Mouse (Mus musculus) embryonic facial prominence, embryonic 15.5 days (tissue): ENCODE data around the gene Bbs4. TPM values are rescaled to one million over a fixed set of nuclear protein-coding genes. Genes with fewer than 3 reads are reported as not detected.

Source experiments
- ATAC-seq: fragments of 200-750 bp; cut with Nextera tagmentation; 2 replicates; pipeline ENCODE4 v1.8.0; 2017; ENCODE audit warnings: low read depth, moderate TSS enrichment; ENCODE audit not compliant: insufficient number of reproducible peaks, low FRiP score, low TSS enrichment
- H3K27ac ChIP-seq: fragments of 300-500 bp; sonication (generic); replicated peaks from 2 replicates; pipeline ENCODE4 v1.5.1; 2015; ENCODE audit warnings: mild to moderate bottlenecking, inconsistent platforms
- H3K27me3 ChIP-seq: fragments of 300-500 bp; sonication (generic); 2 replicates; pipeline ENCODE4 v1.6.1; 2015; ENCODE audit warnings: inconsistent platforms
- H3K36me3 ChIP-seq: fragments of 300-500 bp; sonication (generic); 2 replicates; pipeline ENCODE4 v1.6.1; 2015; ENCODE audit warnings: mild to moderate bottlenecking, inconsistent platforms
- H3K4me1 ChIP-seq: fragments of 300-500 bp; sonication (generic); 2 replicates; pipeline ENCODE4 v1.6.1; 2015; ENCODE audit warnings: inconsistent platforms
- H3K4me2 ChIP-seq: fragments of 300-500 bp; sonication (generic); replicated peaks from 2 replicates; pipeline ENCODE4 v1.6.1; 2015; ENCODE audit warnings: mild to moderate bottlenecking, inconsistent platforms
- H3K4me3 ChIP-seq: fragments of 300-500 bp; sonication (generic); replicated peaks from 2 replicates; pipeline ENCODE4 v1.5.1; 2015; ENCODE audit warnings: mild to moderate bottlenecking, inconsistent platforms
- H3K9ac ChIP-seq: fragments of 300-500 bp; sonication (generic); 2 replicates; pipeline ENCODE4 v1.6.1; 2015; ENCODE audit warnings: inconsistent platforms
- H3K9me3 ChIP-seq: fragments of 300-500 bp; sonication (generic); replicated peaks from 2 replicates; pipeline ENCODE4 v1.6.1; 2016; ENCODE audit warnings: inconsistent platforms
- WGBS: fragments of 180-500 bp; shearing (Covaris S2); methylation state at CpG from one replicate; pipeline ENCODE4 v1.1.7; 2015; 5-methylcytosine and 5-hydroxymethylcytosine counted together
- polyA plus RNA-seq: library from polyadenylated mRNA; unstranded; fragments of >200 nt; fragmentation: Nextera tagmentation; extraction: Ambion mirVana; gene quantifications from 2 replicates; pipeline ENCODE4 v1.2.1, GENCODE M21; 2015

The Bbs4 gene
- polyA plus RNA-seq, 1 experiment from 2014 or later, result 18.8 TPM

GRCm38 (mm10) chr9:59291688-59292492, 61.4 kb downstream of the Bbs4 start:
- H3K4me3 ChIP-seq, result peak overlapping the region; percentile 97
- H3K36me3 ChIP-seq, result no peaks in the 10 kb centered on the region
- H3K27ac ChIP-seq, result peak overlapping the region; percentile 89
- peak overlapping the region; percentile 75 for H3K9ac ChIP-seq
- under 1% methylated on average over 50 of the region's 50 CpGs for WGBS
- peak overlapping the region; percentile 56 for H3K4me2 ChIP-seq
- H3K27me3 ChIP-seq, result no peaks in the 10 kb centered on the region
- peaks cover 32% of the 10 kb centered on the region for H3K4me1 ChIP-seq
- peak; percentile 70 for ATAC-seq
- H3K9me3 ChIP-seq, result no peaks in the 10 kb centered on the region

- H3K27ac ChIP-seq, result peak within 1 kb of the TSS; percentile 89
Measured at GRCm38 (mm10) chr9:59290957-59291687, 62.2 kb downstream of the Bbs4 start, which contains the start of gene Adpgk. Gene Adpgk (plus strand): TSS chr9:59291558.

GRCm38 (mm10) chr9:59289529-59290115, 63.7 kb downstream of the Bbs4 start:
- Histone ChIP-seq H3K9me3 (no peaks in the 10 kb centered on the region), H3K27me3 (no peaks in the 10 kb centered on the region), H3K4me3 (no peak overlapping the region), H3K27ac (peak overlapping the region; percentile 41; the same call in 1 of the 2 replicates), H3K4me2 (no peak overlapping the region), H3K4me1 (peaks cover 32% of the 10 kb centered on the region), H3K9ac (no peak overlapping the region), H3K36me3 (no peaks in the 10 kb centered on the region)
- ATAC-seq, result no peak
- WGBS, result 42% methylated on average over 6 of the region's 6 CpGs

More at GRCm38 (mm10) chr9:59290957-59291687, 62.2 kb downstream of the Bbs4 start, which contains the start of gene Adpgk:
- Histone ChIP-seq H3K9ac (peak within 1 kb of the TSS; percentile 75), H3K9me3 (no peaks in the 10 kb centered on the region), H3K36me3 (no peaks in the 10 kb centered on the region), H3K4me1 (peaks cover 32% of the 10 kb centered on the region), H3K27me3 (no peaks in the 10 kb centered on the region), H3K4me3 (peak within 1 kb of the TSS; percentile 97), H3K4me2 (peak within 1 kb of the TSS; percentile 56)
- peak; percentile 99 for ATAC-seq
- 1% methylated on average over 58 of the region's 58 CpGs for WGBS

GRCm38 (mm10) chr9:59288685-59289410, 64.5 kb downstream of the Bbs4 start:
- no peak for ATAC-seq
- H3K4me1 ChIP-seq, result peaks cover 32% of the 10 kb centered on the region
- H3K27ac ChIP-seq, result peak overlapping the region; percentile 41
- H3K9ac ChIP-seq, result no peak overlapping the region
- no peak overlapping the region for H3K4me2 ChIP-seq
- H3K27me3 ChIP-seq, result no peaks in the 10 kb centered on the region
- no peaks in the 10 kb centered on the region for H3K36me3 ChIP-seq
- no peak overlapping the region for H3K4me3 ChIP-seq
- WGBS, result 36% methylated on average over 3 of the region's 3 CpGs
- no peaks in the 10 kb centered on the region for H3K9me3 ChIP-seq

- Histone ChIP-seq H3K36me3 (no peaks in the 10 kb centered on the region), H3K4me2 (no peak overlapping the region), H3K9me3 (no peaks in the 10 kb centered on the region), H3K27ac (peak overlapping the region; percentile 41; the same call in 1 of the 2 replicates), H3K4me3 (no peak overlapping the region), H3K27me3 (no peaks in the 10 kb centered on the region), H3K4me1 (peaks cover 32% of the 10 kb centered on the region), H3K9ac (no peak overlapping the region)
- 54% methylated on average over 5 of the region's 5 CpGs for WGBS
- ATAC-seq, result no peak
Measured at GRCm38 (mm10) chr9:59288058-59288457, 65.2 kb downstream of the Bbs4 start.

GRCm38 (mm10) chr9:59285614-59286013, 67.7 kb downstream of the Bbs4 start:
- H3K27ac ChIP-seq, result no peak overlapping the region

GRCm38 (mm10) chr9:59282683-59282986, 70.7 kb downstream of the Bbs4 start:
- H3K27me3 ChIP-seq, result no peaks in the 10 kb centered on the region
- ATAC-seq, result no peak
- H3K9ac ChIP-seq, result no peak overlapping the region
- H3K36me3 ChIP-seq, result no peaks in the 10 kb centered on the region
- H3K9me3 ChIP-seq, result no peaks in the 10 kb centered on the region
- H3K27ac ChIP-seq, result no peak overlapping the region
- peaks cover 8% of the 10 kb centered on the region for H3K4me1 ChIP-seq
- 50% methylated on average over 7 of the region's 7 CpGs for WGBS
- no peak overlapping the region for H3K4me3 ChIP-seq
- peak overlapping the region; percentile 35; the same call in 1 of the 2 replicates for H3K4me2 ChIP-seq

More at GRCm38 (mm10) chr9:59285614-59286013, 67.7 kb downstream of the Bbs4 start:
- no peaks in the 10 kb centered on the region for H3K27me3 ChIP-seq
- ATAC-seq, result no peak
- H3K4me3 ChIP-seq, result no peak overlapping the region
- H3K4me2 ChIP-seq, result no peak overlapping the region
- H3K36me3 ChIP-seq, result no peaks in the 10 kb centered on the region
- H3K4me1 ChIP-seq, result peaks cover 37% of the 10 kb centered on the region
- no peak overlapping the region for H3K9ac ChIP-seq
- H3K9me3 ChIP-seq, result no peaks in the 10 kb centered on the region
- 76% methylated on average over 6 of the region's 6 CpGs for WGBS

GRCm38 (mm10) chr9:59281871-59282682, 71.2 kb downstream of the Bbs4 start:
- no peak overlapping the region for H3K4me3 ChIP-seq
- no peak for ATAC-seq
- 36% methylated on average over 27 of the region's 27 CpGs for WGBS

GRCm38 (mm10) chr9:59280888-59281287, 72.4 kb downstream of the Bbs4 start:
- Histone ChIP-seq H3K4me2 (no peak overlapping the region), H3K4me1 (peaks cover 8% of the 10 kb centered on the region), H3K9ac (no peak overlapping the region), H3K27me3 (no peaks in the 10 kb centered on the region), H3K4me3 (no peak overlapping the region), H3K27ac (no peak overlapping the region), H3K36me3 (no peaks in the 10 kb centered on the region), H3K9me3 (no peaks in the 10 kb centered on the region)
- 85% methylated on average over 5 of the region's 5 CpGs for WGBS
- no peak for ATAC-seq

More at GRCm38 (mm10) chr9:59281871-59282682, 71.2 kb downstream of the Bbs4 start:
- Histone ChIP-seq H3K4me2 (peak overlapping the region; percentile 35; the same call in 1 of the 2 replicates), H3K27ac (no peak overlapping the region), H3K4me1 (peaks cover 8% of the 10 kb centered on the region), H3K27me3 (no peaks in the 10 kb centered on the region), H3K9me3 (no peaks in the 10 kb centered on the region), H3K36me3 (no peaks in the 10 kb centered on the region), H3K9ac (no peak overlapping the region)

- Histone ChIP-seq H3K4me3 (no peak overlapping the region), H3K36me3 (no peaks in the 10 kb centered on the region), H3K4me1 (peaks cover 8% of the 10 kb centered on the region), H3K9ac (no peak overlapping the region), H3K4me2 (no peak overlapping the region), H3K27ac (no peak overlapping the region), H3K9me3 (no peaks in the 10 kb centered on the region), H3K27me3 (no peaks in the 10 kb centered on the region)
- WGBS, result 71% methylated on average over 5 of the region's 5 CpGs
- ATAC-seq, result no peak
Measured at GRCm38 (mm10) chr9:59278694-59279093, 74.6 kb downstream of the Bbs4 start.
